Mouse (Mus musculus): ENCODE results near the gene Mettl23. TPM values are rescaled to one million over a fixed set of nuclear protein-coding genes. Genes with fewer than 3 reads are reported as not detected.

The Mettl23 gene
- polyA plus RNA-seq, 1 experiment from 2014 or later = 59.5 TPM

DNA sequence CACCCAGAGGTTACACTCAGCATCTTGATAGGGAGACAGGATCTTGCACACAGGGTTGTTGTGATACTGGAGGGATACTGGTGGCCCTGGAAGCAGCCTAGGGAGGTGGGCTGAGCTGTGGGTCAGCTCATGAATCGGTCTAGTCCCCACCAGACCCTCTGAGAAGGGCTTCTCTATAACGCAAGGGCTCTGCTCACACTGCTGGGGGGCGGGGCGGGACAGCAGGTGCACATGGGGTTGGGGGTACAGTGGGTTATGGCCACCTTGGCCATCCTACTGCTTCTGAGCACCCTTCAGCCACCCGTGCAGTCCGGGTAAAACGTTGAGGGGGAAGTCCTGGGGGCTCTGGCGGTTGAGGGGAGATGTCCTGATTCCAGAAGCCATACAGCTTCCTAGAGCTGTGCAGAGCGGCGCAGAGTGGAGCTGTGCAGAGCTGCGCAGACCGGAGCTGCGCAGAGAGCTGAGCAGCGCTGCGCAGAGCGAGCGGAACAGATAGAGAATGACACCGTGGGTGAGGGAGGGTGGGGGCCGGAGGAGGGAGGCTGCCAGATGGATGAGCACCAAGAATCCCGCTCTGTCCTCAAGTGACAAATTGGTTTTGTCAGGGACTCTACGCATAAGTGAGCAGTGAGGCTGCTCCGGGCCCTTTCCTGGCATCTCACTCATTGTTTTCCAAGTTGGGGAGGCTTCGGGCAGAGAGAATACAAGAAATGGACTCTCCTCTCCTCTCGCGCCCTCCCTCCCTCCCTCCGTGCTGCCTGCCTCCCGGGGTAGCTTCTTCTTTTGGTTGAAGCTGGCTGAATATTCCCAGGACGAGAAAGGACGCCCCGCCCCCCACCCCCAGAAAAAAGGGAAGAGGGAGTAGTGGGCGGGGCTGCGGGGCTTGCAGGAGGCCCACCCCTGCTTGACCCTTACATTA, 31.8 kb upstream of the Mettl23 start:
- Histone ChIP-seq H3K36me3 (no peaks in the 10 kb centered on the region), H3K4me3 (peak overlapping the region; percentile 54), H3K9me3 (replicated peaks) (no peaks in the 10 kb centered on the region), H3K4me1 (peaks cover 70% of the 10 kb centered on the region), H3K27ac (peak overlapping the region; percentile 63), H3K27me3 (ENCODE audit: low read depth, poor library complexity, severe bottlenecking) (peaks cover 20% of the 10 kb centered on the region)
- peak; percentile 56 for DNase-seq (ENCODE audit: low spot score)
- WGBS = 6% methylated on average over 32 of the region's 32 CpGs

DNA sequence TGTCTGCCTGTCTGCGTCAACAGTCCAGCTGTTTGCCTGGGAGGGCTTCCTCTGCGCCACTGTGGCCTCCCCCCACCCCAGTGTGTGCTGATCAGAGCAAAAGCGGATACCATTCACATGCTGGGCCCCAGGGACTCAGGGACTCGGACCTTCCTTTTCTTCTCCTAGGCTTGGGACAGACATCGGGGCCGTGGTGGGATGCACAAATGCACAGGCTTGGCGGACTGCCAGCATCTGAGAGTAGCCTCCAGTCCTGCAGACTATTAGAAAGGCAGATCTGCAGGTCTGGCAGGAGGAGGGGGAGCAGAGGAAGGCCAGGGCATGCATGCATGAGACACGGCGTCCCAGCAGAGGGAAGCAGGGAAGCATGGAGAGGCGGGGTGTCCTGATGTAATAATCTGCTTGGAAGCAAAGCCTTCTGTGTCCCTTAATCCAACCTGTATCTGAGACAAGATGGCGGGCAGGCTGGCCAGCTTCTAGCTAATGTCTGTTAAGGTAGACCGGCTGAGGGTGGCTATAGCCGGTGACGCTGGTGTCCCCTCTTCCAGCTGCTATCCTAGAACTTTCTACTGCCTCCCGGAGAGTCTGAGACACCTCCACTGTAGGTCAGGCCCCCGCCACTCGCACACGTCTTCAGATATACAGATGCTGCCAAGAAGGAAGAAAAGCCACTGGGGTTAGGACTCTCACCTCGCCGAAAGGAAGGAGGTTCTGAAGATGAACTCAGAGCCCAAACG, 30.1 kb upstream of the Mettl23 start:
- DNase-seq (ENCODE audit: low spot score) = peak; percentile 63
- 60% methylated on average over 21 of the region's 21 CpGs for WGBS
- Histone ChIP-seq H3K4me3 (no peak overlapping the region), H3K9me3 (replicated peaks) (no peaks in the 10 kb centered on the region), H3K4me1 (peaks cover 78% of the 10 kb centered on the region), H3K27me3 (ENCODE audit: low read depth, poor library complexity, severe bottlenecking) (peaks cover 20% of the 10 kb centered on the region), H3K27ac (peak overlapping the region; percentile 86), H3K36me3 (no peaks in the 10 kb centered on the region)

DNA sequence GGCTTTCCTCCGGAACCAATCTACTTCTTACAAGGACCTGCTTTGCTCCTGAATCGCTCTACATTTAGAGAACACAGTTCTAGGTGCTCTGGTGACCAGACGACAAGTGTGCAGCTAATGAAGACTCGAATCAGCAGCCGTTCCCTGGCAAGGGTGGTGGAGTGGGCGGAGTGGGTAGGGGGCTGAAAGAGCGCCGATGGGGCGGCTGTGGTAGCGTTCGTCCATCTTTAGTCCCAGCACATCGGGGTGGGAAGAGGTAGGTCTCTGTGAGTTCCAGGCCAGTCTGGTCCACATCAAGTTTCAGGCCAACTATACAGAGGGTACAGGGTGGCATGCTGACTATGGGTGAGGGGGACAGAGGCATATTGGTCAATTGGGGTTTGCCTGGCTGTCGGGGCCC, 29.5 kb upstream of the Mettl23 start:
- peak overlapping the region; percentile 86 for H3K27ac ChIP-seq
- no peak for DNase-seq (ENCODE audit: low spot score)
- no peaks in the 10 kb centered on the region for H3K9me3 ChIP-seq (replicated peaks)
- WGBS = 77% methylated on average over 13 of the region's 13 CpGs
- H3K36me3 ChIP-seq = no peaks in the 10 kb centered on the region
- H3K27me3 ChIP-seq (ENCODE audit: low read depth, poor library complexity, severe bottlenecking) = peaks cover 20% of the 10 kb centered on the region
- peaks cover 81% of the 10 kb centered on the region for H3K4me1 ChIP-seq
- peak overlapping the region; percentile 27 for H3K4me3 ChIP-seq

DNA sequence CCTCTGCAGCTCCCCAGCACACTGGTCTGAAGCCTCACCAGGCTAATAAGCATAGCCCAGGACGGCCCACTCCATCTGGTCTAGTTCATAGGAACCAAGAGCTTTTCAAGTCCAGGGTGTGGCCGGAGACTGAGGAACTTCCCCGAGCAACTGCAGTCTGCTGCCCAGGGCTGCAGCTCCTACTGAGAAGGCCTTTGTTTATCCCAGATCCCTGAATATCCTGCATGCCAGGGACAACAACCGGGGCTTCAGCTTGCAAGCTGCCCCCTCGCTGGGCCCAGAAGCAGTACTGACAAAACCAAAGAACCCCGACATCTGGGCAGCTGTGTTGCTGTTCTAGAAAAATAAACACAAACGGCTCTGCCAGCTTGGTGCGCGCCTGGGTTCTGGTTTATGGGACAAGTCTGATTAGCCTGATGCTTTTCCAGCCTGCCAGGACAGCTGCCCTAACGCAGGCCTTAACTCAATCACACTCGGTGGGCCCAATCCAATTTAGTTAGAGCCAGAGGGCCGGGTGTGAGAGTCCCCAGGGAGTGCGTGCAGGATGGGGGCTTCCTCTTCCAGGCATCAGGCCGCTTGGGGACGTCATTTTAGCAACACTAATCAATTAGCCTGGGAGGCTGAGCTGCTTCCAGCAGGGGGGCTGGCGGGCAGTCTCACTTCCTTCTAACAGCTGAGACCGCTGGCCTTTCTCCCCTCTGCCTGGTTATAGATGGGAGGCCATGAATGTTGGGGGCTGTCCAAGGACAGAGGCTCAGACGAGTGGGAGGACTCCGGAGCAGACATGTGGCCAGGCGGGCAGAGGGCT, 28.8 kb upstream of the Mettl23 start:
- Histone ChIP-seq H3K27me3 (ENCODE audit: low read depth, poor library complexity, severe bottlenecking) (peaks cover 19% of the 10 kb centered on the region), H3K36me3 (no peaks in the 10 kb centered on the region), H3K4me1 (peaks cover 88% of the 10 kb centered on the region), H3K9me3 (replicated peaks) (no peaks in the 10 kb centered on the region), H3K27ac (peak overlapping the region; percentile 86), H3K4me3 (peak overlapping the region; percentile 27)
- DNase-seq (ENCODE audit: low spot score) = peak; percentile 71
- 5% methylated on average over 20 of the region's 20 CpGs for WGBS

DNA sequence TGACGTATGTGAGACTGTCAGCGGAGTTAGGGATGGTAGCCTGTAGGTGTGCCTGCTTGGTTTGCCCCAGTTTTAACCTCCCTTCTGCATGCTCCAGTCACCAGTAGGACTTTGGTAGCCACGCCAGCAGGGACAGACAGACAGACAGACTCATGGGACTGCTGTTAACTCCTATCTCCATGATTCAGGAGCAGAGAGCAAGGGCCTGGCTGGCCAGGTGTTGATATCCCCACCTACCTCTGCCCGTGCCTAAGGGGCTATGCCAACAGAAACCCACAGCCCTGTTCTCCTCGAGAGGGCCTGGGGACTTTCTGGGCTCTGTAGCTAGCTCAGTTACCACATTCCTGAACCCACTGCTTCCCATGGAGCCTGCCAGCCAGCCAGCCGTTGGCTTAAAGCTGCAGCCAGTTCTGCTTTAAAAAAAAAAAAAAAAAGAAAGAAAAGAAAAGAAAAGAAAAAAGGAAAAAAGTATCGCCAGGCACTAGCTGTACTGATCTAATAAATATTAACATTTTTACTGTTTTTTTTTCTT, 28.1 kb upstream of the Mettl23 start:
- Histone ChIP-seq H3K9me3 (replicated peaks) (no peaks in the 10 kb centered on the region), H3K4me3 (peak overlapping the region; percentile 27; the same call in 1 of the 2 replicates), H3K27me3 (ENCODE audit: low read depth, poor library complexity, severe bottlenecking) (peaks cover 12% of the 10 kb centered on the region; the same call in 1 of the 2 replicates), H3K36me3 (no peaks in the 10 kb centered on the region), H3K4me1 (peaks cover 86% of the 10 kb centered on the region), H3K27ac (peak overlapping the region; percentile 86)
- DNase-seq (ENCODE audit: low spot score) = no peak
- WGBS = 23% methylated on average over 7 of the region's 7 CpGs

DNA sequence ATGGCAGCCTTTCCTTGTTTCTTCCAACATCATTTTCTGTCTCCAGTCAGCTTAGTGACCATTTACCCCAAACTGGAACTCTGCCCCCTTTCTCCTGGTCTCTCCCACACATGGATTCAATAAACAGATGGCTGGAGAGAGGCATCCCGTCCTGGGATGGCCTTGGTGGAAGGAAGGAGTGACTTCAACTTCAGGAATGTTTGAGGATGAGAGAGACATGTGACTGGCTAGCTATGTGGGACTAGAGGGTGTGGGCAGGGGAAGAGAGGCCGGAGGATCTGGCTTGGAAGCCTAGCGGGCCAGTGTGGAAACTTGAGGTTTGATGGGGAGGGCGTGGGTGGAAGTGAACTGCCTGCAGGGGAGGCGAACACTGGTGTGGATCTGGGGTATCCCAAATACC, 26.3 kb upstream of the Mettl23 start:
- Histone ChIP-seq H3K36me3 (no peaks in the 10 kb centered on the region), H3K27me3 (ENCODE audit: low read depth, poor library complexity, severe bottlenecking) (no peaks in the 10 kb centered on the region), H3K27ac (no peak overlapping the region), H3K9me3 (replicated peaks) (no peaks in the 10 kb centered on the region), H3K4me1 (peaks cover 79% of the 10 kb centered on the region), H3K4me3 (no peak overlapping the region)
- DNase-seq (ENCODE audit: low spot score) = no peak
- WGBS = 70% methylated on average over 5 of the region's 5 CpGs

DNA sequence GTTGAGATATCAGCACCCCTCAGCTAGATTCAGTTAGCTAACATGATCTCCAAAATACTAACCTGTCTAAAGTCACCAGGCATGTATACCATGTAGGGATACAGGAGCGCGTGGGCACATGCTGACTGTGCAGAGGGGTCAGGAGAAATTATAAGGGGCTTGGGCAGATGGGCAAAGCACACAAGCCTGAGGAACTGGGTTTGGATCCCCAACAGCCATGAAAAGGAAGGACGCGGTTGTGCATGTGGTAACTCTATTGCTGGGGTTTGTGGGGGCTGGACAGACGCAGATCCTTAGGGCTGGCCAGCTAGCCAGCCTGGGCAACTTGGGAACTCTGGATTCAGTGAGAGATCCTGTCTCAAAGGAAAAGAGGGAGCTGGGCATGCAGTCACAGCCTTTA, 25.5 kb upstream of the Mettl23 start:
- Histone ChIP-seq H3K27me3 (ENCODE audit: low read depth, poor library complexity, severe bottlenecking) (no peaks in the 10 kb centered on the region), H3K4me1 (peaks cover 73% of the 10 kb centered on the region), H3K9me3 (replicated peaks) (no peaks in the 10 kb centered on the region), H3K36me3 (no peaks in the 10 kb centered on the region), H3K27ac (no peak overlapping the region), H3K4me3 (no peak overlapping the region)
- WGBS = 94% methylated on average over 5 of the region's 5 CpGs
- DNase-seq (ENCODE audit: low spot score) = no peak

DNA sequence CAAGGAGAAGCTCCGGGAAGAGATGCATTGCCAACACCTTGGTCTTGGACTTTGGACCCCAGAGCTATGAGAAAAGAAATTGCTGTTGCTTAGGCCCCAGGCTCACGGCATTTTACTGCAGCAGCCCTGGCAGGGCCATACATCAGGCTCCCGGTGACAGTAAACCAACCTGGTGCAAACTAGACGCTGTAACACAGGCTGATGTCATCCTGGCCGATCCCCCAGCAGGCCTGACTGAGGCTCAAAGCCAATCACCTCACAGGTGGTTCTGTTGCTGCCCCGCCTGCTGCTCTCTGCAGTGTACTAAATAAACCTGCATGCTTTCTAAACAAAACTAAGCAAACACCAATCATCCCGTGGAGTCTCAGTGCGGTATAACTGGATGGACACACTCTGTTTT, 24.4 kb upstream of the Mettl23 start:
- Histone ChIP-seq H3K27me3 (ENCODE audit: low read depth, poor library complexity, severe bottlenecking) (no peaks in the 10 kb centered on the region), H3K4me3 (no peak overlapping the region), H3K9me3 (replicated peaks) (no peaks in the 10 kb centered on the region), H3K36me3 (peaks cover 4% of the 10 kb centered on the region; the same call in 1 of the 2 replicates), H3K4me1 (peaks cover 62% of the 10 kb centered on the region), H3K27ac (peak overlapping the region; percentile 33; the same call in 1 of the 2 replicates)
- no peak for DNase-seq (ENCODE audit: low spot score)
- WGBS = 47% methylated on average over 8 of the region's 8 CpGs

DNA sequence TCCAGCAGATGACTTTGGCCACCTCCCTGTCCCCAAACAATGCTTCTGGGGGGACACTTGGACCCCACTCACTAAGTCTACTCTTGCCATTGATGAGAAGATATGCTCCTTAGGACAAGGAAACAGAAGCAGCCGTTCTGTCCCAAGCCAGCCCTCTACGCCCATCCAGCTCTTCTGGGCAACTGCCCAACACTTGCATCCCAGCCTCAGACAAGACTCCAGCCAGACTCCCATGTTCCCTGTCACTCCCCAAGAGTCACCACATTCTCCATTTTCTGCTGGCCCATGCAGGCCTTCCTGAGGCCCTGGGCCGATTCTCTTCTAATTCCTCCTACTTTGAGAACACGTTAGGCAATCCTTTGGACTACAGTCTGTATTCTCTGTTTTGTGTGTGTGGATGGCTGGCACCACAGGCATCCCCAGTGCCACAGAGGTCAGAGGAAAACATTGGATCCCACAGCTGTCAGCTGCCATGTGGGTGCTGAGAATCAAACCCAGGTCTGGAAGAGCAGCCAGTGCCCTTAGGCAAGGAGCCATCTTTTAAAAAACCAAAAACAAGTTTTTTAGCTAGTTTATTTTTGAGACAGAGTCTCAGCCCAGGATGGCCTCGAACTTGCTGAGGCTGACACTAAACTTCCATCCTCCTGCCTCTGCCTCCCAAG, 23.0 kb upstream of the Mettl23 start:
- Histone ChIP-seq H3K27me3 (ENCODE audit: low read depth, poor library complexity, severe bottlenecking) (no peaks in the 10 kb centered on the region), H3K4me3 (no peak overlapping the region), H3K36me3 (peaks cover 4% of the 10 kb centered on the region; the same call in 1 of the 2 replicates), H3K27ac (peak overlapping the region; percentile 47), H3K9me3 (replicated peaks) (no peaks in the 10 kb centered on the region), H3K4me1 (peaks cover 50% of the 10 kb centered on the region)
- WGBS = 88% methylated on average over 5 of the region's 5 CpGs
- DNase-seq (ENCODE audit: low spot score) = no peak

DNA sequence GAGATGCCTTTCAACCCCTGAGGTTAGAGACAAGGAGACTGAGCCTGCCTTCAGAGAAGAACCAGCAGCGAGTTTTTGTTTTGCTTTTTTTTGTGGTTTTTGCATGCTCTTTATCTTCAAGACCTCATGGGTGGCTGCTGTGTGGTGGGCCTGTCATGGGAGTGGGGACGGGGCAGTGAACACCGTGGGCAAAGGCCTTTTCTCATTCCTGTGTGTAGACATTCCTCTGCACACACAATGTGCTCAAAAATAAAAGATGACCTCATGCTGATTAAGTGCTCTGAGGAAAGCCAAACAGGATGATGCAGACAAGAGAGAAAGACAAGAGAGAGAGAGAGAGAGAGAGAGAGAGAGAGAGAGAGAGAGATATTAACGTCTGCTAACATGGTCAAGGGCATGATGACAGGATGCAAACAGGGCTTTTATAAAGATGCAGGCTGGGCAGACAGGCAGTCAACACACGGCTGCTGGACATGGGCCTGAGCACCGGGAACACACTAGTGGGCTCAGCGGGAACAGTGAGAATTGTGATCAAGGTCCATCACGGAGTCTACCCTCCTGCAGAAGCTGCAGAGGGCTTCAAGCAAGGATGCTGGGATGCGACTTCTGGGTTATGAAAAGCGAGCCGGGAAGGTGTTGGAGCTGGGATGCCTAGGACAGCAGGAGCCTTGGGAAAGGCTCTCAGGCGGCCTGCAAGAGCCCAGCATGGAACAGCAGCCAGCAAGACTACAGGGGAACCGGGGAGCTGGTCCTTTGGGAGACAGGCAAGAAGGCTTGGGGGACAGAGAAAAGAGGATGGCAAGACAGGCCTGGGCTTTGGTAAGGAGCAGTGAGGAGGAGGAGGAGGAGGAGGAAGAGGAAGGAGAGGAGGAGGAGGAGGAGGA, 21.8 kb upstream of the Mettl23 start:
- no peaks in the 10 kb centered on the region for H3K9me3 ChIP-seq (replicated peaks)
- no peak overlapping the region for H3K27ac ChIP-seq
- peaks cover 4% of the 10 kb centered on the region; the same call in 1 of the 2 replicates for H3K36me3 ChIP-seq
- peaks cover 49% of the 10 kb centered on the region for H3K4me1 ChIP-seq
- no peaks in the 10 kb centered on the region for H3K27me3 ChIP-seq (ENCODE audit: low read depth, poor library complexity, severe bottlenecking)
- no peak for DNase-seq (ENCODE audit: low spot score)
- H3K4me3 ChIP-seq = no peak overlapping the region
- 80% methylated on average over 13 of the region's 13 CpGs for WGBS

DNA sequence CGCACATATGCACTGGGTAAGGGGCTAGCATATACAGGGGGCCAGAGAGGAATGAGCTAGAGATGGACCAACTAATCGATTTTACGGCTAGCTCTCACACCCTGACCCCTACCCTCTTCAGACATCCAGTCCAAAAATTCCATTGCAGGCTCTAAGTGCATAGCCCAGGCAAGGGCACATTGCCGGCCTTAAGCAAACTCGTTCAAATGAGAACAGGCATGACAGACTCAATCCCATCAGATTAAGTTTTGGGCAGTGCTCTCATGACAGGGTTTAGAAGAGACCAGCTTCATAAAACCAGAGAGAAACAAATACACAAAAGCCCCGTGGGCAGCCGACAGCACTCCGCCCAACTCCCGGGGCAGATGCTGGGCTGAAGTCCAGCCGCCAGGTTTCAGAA, 20.9 kb upstream of the Mettl23 start:
- no peaks in the 10 kb centered on the region for H3K9me3 ChIP-seq (replicated peaks)
- 83% methylated on average over 10 of the region's 10 CpGs for WGBS
- H3K4me3 ChIP-seq = no peak overlapping the region
- H3K36me3 ChIP-seq = peaks cover 4% of the 10 kb centered on the region; the same call in 1 of the 2 replicates
- peaks cover 51% of the 10 kb centered on the region for H3K4me1 ChIP-seq
- H3K27me3 ChIP-seq (ENCODE audit: low read depth, poor library complexity, severe bottlenecking) = no peaks in the 10 kb centered on the region
- DNase-seq (ENCODE audit: low spot score) = no peak
- no peak overlapping the region for H3K27ac ChIP-seq

Data from limb, embryonic 10.5 days (tissue).